Mouse (Mus musculus) R1 (cell line): ENCODE data around the gene Gm14496.

Source experiments
- DNase-seq: peaks from one replicate; pipeline ENCODE4 v3.0.0-alpha.2; 2018; ENCODE audit warnings: low read depth, low spot score

The Gm14496 gene

DNA sequence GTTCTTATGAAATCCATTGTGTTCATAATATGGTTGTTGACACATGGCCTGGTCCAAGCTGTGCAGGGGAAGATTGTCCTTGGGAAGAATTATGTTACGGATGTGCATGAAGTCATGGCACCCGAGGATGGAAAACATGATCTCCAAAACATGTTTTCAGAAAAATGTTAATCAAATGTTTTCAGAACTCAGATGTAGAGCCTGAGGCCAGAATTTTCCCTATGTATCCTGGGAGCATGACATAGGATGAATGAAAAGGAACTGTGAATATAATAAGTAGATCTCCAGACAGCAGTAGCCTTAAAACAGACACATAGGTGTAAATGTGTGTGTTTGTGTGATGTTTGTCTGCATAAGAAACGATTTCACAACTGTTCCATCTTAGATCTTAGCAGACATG is at the start of gene Gm14496:
Gene Gm14496 (plus strand): TSS at position 301 of the 400 bp plus-strand sequence.
- no peak for DNase-seq

DNA sequence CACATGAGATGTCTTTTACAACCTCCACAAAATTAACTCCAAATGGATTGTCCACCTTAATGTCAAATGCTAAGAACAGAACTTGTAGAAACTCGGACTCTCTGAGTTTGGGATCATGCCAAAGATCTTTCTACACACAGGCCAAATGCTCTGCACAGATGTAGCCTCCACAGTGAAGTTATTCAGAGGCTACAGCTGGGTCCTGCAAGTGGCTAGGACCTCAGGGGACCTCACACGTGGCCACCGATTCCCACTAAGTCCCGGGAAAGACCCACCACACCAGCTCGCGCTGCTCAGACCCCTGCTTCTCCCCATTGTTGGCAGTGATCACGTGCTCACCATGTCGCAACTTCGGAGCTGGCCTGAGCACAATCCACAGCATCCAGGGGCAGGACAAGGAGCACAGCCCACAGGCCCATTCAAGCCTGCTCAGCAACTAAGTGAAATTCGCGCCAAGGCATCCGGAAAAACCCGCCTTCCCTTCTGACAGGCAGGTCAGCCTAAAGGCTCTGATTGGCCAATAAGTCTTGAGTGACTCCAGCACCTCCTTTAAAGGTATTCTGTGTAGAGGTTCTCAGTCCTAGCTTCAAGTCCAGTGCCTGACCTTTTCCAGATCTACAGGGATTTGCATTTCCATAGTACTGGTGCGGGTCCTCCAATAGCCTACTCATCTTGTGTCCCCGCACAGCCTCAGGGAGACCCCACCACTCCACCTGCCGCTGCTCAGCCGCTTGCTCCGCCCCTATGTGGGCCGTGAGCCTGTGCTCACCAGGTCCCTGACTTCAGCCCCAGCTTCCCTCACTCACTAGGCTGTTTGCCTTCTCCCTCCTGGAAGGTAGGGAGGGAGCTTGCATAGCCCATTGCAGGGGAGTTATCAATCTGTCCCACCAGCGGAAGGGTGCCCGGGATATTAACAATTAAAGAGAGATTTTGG is 37.9 kb upstream of the Gm14496 start:
- DNase-seq = peak; percentile 84

DNA sequence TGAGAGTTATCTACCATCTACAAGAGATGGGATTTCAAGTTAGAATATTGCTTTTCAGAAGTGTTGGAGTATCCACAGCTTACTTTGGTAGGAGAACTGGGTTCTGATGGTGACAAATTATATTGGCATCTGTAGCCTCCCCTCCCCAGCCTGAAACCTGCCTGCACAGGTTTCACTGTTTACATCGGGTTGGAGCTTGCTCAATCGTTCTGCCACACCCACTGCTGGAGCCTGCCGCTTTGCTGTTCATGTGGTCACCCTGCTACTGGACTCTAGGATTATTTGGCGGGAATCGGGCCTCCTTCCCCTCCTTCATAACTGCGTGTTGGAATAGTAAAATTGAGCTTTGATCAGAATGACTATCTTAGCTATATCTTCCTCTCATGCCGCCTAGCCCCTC is 22.5 kb upstream of the Gm14496 start:
- no peak for DNase-seq

DNA sequence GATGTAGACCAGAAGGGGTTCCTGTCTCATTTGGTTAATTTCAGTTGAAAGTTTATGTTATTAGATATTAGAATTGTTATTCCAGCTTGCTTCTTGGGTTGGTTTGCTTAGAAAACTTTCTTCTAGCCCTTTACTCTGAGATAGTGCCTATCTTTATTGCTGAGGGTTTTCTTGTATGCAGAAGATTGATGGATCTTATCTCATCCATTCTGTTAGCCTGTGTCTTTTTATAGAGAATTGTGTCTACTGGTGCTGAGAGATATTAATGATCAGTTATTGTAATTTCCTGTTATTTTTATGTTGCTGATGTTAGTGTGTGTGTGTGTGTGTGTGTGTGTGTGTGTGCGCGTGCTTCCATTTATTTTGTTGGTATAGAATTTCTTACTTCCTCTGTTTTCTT is 21.7 kb upstream of the Gm14496 start:
- no peak for DNase-seq

DNA sequence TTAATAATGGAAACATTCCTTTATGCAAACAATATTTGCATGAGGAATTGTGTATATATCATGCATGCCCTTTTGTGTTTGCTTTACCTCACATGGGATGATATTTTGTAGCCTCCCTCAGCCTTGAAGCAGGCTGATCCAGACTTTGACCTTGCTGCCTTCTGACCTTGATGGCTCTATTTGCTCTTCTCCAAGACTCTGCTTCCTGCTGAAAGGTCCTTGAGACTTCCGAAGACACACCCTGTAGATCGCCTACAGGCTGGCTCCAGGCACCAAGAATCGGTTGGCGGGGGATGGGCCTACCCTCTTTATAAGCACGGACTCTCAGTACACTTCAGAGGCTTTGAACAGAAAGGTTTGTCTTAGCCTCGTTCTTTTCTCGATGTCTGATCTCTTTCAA is 9.0 kb upstream of the Gm14496 start:
- peak; percentile 75 for DNase-seq
